Mouse (Mus musculus) forebrain, embryonic 14.5 days (tissue): ENCODE data around the gene Hps3. TPM values are rescaled to one million over a fixed set of nuclear protein-coding genes. Genes with fewer than 3 reads are reported as not detected.

Experiments used
- ATAC-seq: fragments of 200-750 bp; cut with Nextera tagmentation; 2 replicates; pipeline ENCODE4 v1.8.0; 2017; ENCODE audit warnings: mild to moderate bottlenecking, moderate library complexity
- DNase-seq: peaks from one replicate; pipeline ENCODE4 v3.0.0-alpha.2; 2015; ENCODE audit warnings: low spot score
- H3K27ac ChIP-seq: fragments of 300-500 bp; sonication (generic); 2 replicates; pipeline ENCODE4 v1.5.1; 2014; ENCODE audit warnings: low read depth, mild to moderate bottlenecking, control low read depth, low read length, moderate library complexity
- H3K27me3 ChIP-seq: fragments of 300-500 bp; sonication (generic); replicated peaks from 2 replicates; pipeline ENCODE4 v1.6.1; 2014; ENCODE audit warnings: low read length, control low read depth, mixed read lengths; ENCODE audit not compliant: control insufficient read depth, insufficient read depth
- H3K36me3 ChIP-seq: fragments of 300-500 bp; sonication (generic); 2 replicates; pipeline ENCODE4 v1.6.1; 2014; ENCODE audit warnings: low read length, control low read depth; ENCODE audit not compliant: control insufficient read depth, insufficient read depth
- H3K4me1 ChIP-seq: fragments of 300-500 bp; sonication (generic); 2 replicates; pipeline ENCODE4 v1.6.1; 2014; ENCODE audit warnings: antibody characterized with exemption, low read length, control low read depth; ENCODE audit not compliant: control insufficient read depth, insufficient read depth
- H3K4me2 ChIP-seq: fragments of 300-500 bp; sonication (generic); 2 replicates; pipeline ENCODE4 v1.6.1; 2014; ENCODE audit warnings: mild to moderate bottlenecking, control low read depth, low read length
- H3K4me3 ChIP-seq: fragments of 300-500 bp; sonication (generic); 2 replicates; pipeline ENCODE4 v1.5.1; 2014; ENCODE audit warnings: low read depth, low read length, control low read depth
- H3K9ac ChIP-seq: fragments of 300-500 bp; sonication (generic); 2 replicates; pipeline ENCODE4 v1.6.1; 2014; ENCODE audit warnings: mild to moderate bottlenecking, low read length, control low read depth, moderate library complexity
- H3K9me3 ChIP-seq: fragments of 300-500 bp; sonication (generic); replicated peaks from 2 replicates; pipeline ENCODE4 v1.6.1; 2016; ENCODE audit warnings: low read length, control low read depth, mixed read lengths; ENCODE audit not compliant: control insufficient read depth
- whole genome bisulfite sequencing: fragments of 180-500 bp; shearing (Covaris S2); extraction: QIAGEN DNeasy Blood & Tissue Kit; methylation state at CpG from one replicate; pipeline ENCODE4 v1.1.7; 2014; 5-methylcytosine and 5-hydroxymethylcytosine counted together
- polyA plus RNA-seq: library from polyadenylated mRNA; unstranded; fragments of >200 nt; fragmentation: Nextera tagmentation; extraction: Ambion mirVana; gene quantifications from 2 replicates; pipeline ENCODE4 v1.2.1, GENCODE M21; 2014

The Hps3 gene
- polyA plus RNA-seq, 1 experiment from 2014 or later, result 9.3 TPM

- Histone ChIP-seq H3K9ac (peak overlapping the region; percentile 72), H3K27ac (no peak overlapping the region), H3K4me1 (peaks cover 10% of the 10 kb centered on the region; the same call in 1 of the 2 replicates), H3K4me2 (peak overlapping the region; percentile 80), H3K36me3 (no peaks in the 10 kb centered on the region), H3K27me3 (no peaks in the 10 kb centered on the region), H3K4me3 (peak overlapping the region; percentile 69), H3K9me3 (no peaks in the 10 kb centered on the region)
- WGBS, result 20% methylated on average over 10 of the region's 10 CpGs
- ATAC-seq (no peak), DNase-seq (no peak)
These were observed 1.1 kb downstream of the Hps3 start for GRCm38 (mm10) chr3:20033761-20034718.

GRCm38 (mm10) chr3:20030807-20031206, 4.3 kb downstream of the Hps3 start:
- no peak for ATAC-seq
- Histone ChIP-seq H3K27ac (no peak overlapping the region), H3K9ac (no peak overlapping the region), H3K4me2 (no peak overlapping the region), H3K4me1 (peaks cover 10% of the 10 kb centered on the region; the same call in 1 of the 2 replicates), H3K4me3 (no peak overlapping the region), H3K27me3 (no peaks in the 10 kb centered on the region), H3K36me3 (no peaks in the 10 kb centered on the region; the same call in none of the 2 replicates), H3K9me3 (no peaks in the 10 kb centered on the region)
- 95% methylated on average over 6 of the region's 6 CpGs for WGBS
- no peak for DNase-seq

DNA sequence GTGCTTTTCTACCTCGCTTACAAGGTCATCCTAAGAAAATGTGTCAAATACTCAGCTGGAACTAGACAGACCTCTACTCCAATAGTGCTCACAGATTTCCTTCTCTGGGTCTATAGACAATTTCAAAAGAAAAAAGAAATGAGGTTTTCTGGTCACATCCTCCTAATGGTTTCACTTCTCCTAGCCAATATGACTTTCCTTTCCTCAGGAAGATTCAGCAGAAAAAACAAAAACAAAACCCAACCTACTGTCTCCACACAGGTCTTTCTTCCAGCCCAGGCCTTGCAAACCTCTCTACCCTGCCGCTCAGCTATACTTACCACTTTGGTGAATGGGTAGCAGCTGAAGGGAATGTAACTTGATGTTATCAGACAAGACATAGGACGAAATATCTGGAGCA, 6.5 kb downstream of the Hps3 start:
- no peaks in the 10 kb centered on the region for H3K27me3 ChIP-seq
- H3K27ac ChIP-seq, result no peak overlapping the region
- 94% methylated on average over 3 of the region's 3 CpGs for WGBS
- no peak overlapping the region for H3K9ac ChIP-seq
- no peak for DNase-seq
- H3K4me3 ChIP-seq, result no peak overlapping the region
- peaks cover 19% of the 10 kb centered on the region for H3K36me3 ChIP-seq
- ATAC-seq, result no peak
- H3K4me1 ChIP-seq, result 0 out of 2 replicates have a peak, but pooled peaks cover under 1% of the 10 kb centered on the region
- no peak overlapping the region for H3K4me2 ChIP-seq
- H3K9me3 ChIP-seq, result no peaks in the 10 kb centered on the region

- 88% methylated on average over 5 of the region's 5 CpGs for WGBS
- Histone ChIP-seq H3K4me2 (no peak overlapping the region), H3K4me1 (no peaks in the 10 kb centered on the region), H3K9me3 (no peaks in the 10 kb centered on the region), H3K36me3 (peaks cover 26% of the 10 kb centered on the region), H3K9ac (no peak overlapping the region), H3K4me3 (no peak overlapping the region), H3K27ac (no peak overlapping the region), H3K27me3 (no peaks in the 10 kb centered on the region)
- ATAC-seq (no peak), DNase-seq (no peak)
These were observed 7.3 kb downstream of the Hps3 start for GRCm38 (mm10) chr3:20027788-20028187.

DNA sequence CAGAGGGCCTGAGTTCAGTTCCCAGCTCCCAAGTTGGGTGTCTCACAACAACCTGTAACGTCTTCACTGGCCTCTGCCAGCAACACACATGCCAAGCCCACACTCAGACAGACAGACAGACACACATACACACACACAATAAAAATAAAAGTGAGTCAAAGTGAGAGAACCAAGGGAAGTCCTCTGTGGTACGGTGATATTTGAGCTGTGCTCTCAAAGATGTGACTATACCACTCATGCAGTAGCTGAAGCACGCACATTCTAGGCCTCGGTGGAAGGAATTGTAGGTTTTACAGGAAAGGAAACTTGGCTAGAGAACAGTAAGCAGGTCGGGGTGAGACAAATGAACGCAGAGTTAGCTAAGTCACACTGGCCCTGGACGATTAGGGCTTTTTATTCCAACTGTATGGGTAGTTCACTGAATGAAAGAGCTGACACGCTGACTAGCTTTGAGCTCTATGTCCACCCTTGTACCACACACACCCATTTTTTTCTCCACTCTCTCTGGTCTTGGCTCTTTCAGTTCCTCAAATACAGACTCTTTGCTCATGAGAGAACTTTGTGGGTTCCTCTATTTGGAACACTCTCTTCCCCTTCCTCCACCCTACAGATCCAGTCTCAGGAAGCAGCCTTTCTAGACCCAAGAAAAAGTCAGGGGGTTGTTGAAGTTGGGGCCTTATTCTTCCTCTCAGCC, 8.0 kb downstream of the Hps3 start:
- no peaks in the 10 kb centered on the region for H3K4me1 ChIP-seq
- no peaks in the 10 kb centered on the region for H3K9me3 ChIP-seq
- no peaks in the 10 kb centered on the region for H3K27me3 ChIP-seq
- H3K4me2 ChIP-seq, result no peak overlapping the region
- H3K27ac ChIP-seq, result no peak overlapping the region
- WGBS, result 94% methylated on average over 8 of the region's 8 CpGs
- no peak for DNase-seq
- no peak overlapping the region for H3K9ac ChIP-seq
- H3K4me3 ChIP-seq, result no peak overlapping the region
- H3K36me3 ChIP-seq, result peaks cover 32% of the 10 kb centered on the region
- ATAC-seq, result no peak

DNA sequence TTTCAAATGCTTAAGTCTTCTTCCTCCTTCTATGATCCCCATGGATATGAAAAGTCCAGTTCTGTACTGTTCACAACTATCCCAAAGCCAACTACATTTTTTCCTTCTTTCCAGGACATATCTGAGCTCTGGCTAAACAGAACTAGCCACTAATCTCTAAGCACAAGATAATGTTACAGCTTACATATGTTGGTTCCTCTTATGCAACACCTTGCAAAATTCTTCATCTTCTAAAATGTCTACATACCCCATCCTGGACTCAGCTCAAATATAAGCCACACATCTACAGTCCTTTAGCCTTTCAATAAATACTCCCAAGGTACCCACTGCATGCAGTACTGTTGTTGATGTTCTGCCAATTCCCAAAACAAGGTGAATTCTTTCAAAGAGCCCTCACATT, 8.6 kb downstream of the Hps3 start:
- Histone ChIP-seq H3K36me3 (peaks cover 32% of the 10 kb centered on the region), H3K4me2 (no peak overlapping the region), H3K9me3 (no peaks in the 10 kb centered on the region), H3K27me3 (no peaks in the 10 kb centered on the region), H3K4me3 (no peak overlapping the region), H3K9ac (no peak overlapping the region), H3K27ac (no peak overlapping the region), H3K4me1 (no peaks in the 10 kb centered on the region)
- ATAC-seq (no peak), DNase-seq (no peak)

GRCm38 (mm10) chr3:20023832-20024231, 11.3 kb downstream of the Hps3 start:
- H3K4me1 ChIP-seq, result no peaks in the 10 kb centered on the region
- H3K27me3 ChIP-seq, result no peaks in the 10 kb centered on the region
- peaks cover 41% of the 10 kb centered on the region for H3K36me3 ChIP-seq
- no peak overlapping the region for H3K27ac ChIP-seq
- H3K9ac ChIP-seq, result no peak overlapping the region
- 42% methylated on average over 1 of the region's 1 CpGs for WGBS
- DNase-seq (no peak), ATAC-seq (no peak)
- H3K9me3 ChIP-seq, result no peaks in the 10 kb centered on the region
- no peak overlapping the region for H3K4me2 ChIP-seq
- no peak overlapping the region for H3K4me3 ChIP-seq

DNA sequence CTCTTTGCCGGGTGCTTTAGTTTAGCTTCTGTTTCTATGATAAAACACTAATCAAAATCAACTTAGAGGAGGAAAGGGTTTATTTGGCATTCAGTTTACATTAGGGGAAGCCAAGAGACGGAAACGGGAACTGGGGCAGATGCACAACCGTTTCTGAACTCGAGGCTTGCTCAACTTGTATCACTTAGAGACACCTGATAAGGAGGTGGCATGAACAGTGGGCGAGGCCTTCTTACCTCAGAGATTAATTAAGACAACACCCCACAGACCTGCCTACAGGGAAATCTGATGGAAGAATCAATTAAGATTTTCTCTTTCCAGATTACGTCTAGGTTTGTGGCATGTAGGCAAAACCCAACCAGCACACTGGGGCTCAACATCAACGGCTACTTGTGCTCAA, 17.0 kb downstream of the Hps3 start:
- 91% methylated on average over 8 of the region's 8 CpGs for WGBS
- no peak for DNase-seq
- Histone ChIP-seq H3K27me3 (no peaks in the 10 kb centered on the region), H3K9me3 (no peaks in the 10 kb centered on the region), H3K36me3 (peaks cover 45% of the 10 kb centered on the region), H3K4me2 (no peak overlapping the region), H3K4me1 (no peaks in the 10 kb centered on the region), H3K4me3 (no peak overlapping the region), H3K27ac (no peak overlapping the region), H3K9ac (no peak overlapping the region)
- ATAC-seq, result no peak

DNA sequence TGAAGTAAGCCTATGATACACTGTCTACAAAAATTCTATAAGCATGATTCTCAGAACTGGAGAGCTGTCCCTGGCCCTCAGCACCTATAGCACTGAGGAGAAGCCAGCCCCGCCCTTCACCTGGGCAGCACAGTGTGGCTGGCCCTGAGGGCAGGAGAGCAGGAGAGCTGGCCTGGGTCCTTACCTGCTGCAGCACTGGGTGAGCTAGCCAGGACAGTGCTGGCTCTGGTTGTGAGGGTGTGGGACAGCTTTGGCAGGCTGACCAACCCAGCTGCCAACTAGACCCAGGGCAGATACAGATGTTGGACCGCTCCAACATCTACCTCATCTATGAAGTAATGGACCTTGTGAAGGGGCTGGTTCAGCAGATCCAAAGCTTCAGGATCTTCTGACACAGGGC, 20.7 kb downstream of the Hps3 start:
- ATAC-seq (no peak), DNase-seq (no peak)
- Histone ChIP-seq H3K4me3 (no peak overlapping the region), H3K4me1 (no peaks in the 10 kb centered on the region), H3K36me3 (peaks cover 34% of the 10 kb centered on the region), H3K9me3 (no peaks in the 10 kb centered on the region), H3K4me2 (no peak overlapping the region), H3K27me3 (no peaks in the 10 kb centered on the region), H3K27ac (no peak overlapping the region), H3K9ac (no peak overlapping the region)
- WGBS, result 94% methylated on average over 2 of the region's 2 CpGs
